Mouse (Mus musculus): Measurements from ENCODE around the gene Mpv17l. TPM values are rescaled to one million over a fixed set of nuclear protein-coding genes. Genes with fewer than 3 reads are reported as not detected.

The Mpv17l gene
- polyA plus RNA-seq, 1 experiment from 2014 or later: 12.4 TPM

- peak; percentile 74 for ATAC-seq (ENCODE audit: low FRiP score, low TSS enrichment)
- Histone ChIP-seq H3K36me3 (ENCODE audit: insufficient read depth, low read length) (no peaks in the 10 kb centered on the region), H3K4me3 (ENCODE audit: low read length) (peak within 1 kb of the TSS; percentile 47), H3K27ac (ENCODE audit: low read length) (no peak within 1 kb of the TSS), H3K9ac (replicated peaks; ENCODE audit: low read length) (peak within 1 kb of the TSS; percentile 55), H3K27me3 (ENCODE audit: insufficient read depth, low read length) (no peaks in the 10 kb centered on the region), H3K9me3 (ENCODE audit: low read length) (no peaks in the 10 kb centered on the region), H3K4me1 (ENCODE audit: insufficient read depth, low read length) (peaks cover 9% of the 10 kb centered on the region; the same call in 1 of the 2 replicates), H3K4me2 (replicated peaks; ENCODE audit: low read depth, low read length) (peak within 1 kb of the TSS; percentile 69)
- WGBS: under 1% methylated on average over 31 of the region's 31 CpGs
Observed at GRCm38 (mm10) chr16:13986574-13987478, 83.9 kb downstream of the Mpv17l start, which contains the start of the genes 2900011O08Rik and Ifitm7. TSS of gene 2900011O08Rik (plus strand) at chr16:13986604. TSS of gene Ifitm7 (minus strand) at chr16:13986888.

GRCm38 (mm10) chr16:13992518-13993248 lies 89.7 kb downstream of the Mpv17l start:
- H3K4me3 ChIP-seq (ENCODE audit: low read length): no peak overlapping the region
- no peaks in the 10 kb centered on the region for H3K9me3 ChIP-seq (ENCODE audit: low read length)
- no peaks in the 10 kb centered on the region for H3K36me3 ChIP-seq (ENCODE audit: insufficient read depth, low read length)
- 74% methylated on average over 11 of the region's 11 CpGs for WGBS
- H3K27ac ChIP-seq (ENCODE audit: low read length): no peak overlapping the region
- no peak overlapping the region for H3K9ac ChIP-seq (replicated peaks; ENCODE audit: low read length)
- H3K4me2 ChIP-seq (replicated peaks; ENCODE audit: low read depth, low read length): no peak overlapping the region
- H3K4me1 ChIP-seq (ENCODE audit: insufficient read depth, low read length): no peaks in the 10 kb centered on the region
- H3K27me3 ChIP-seq (ENCODE audit: insufficient read depth, low read length): no peaks in the 10 kb centered on the region
- no peak for ATAC-seq (ENCODE audit: low FRiP score, low TSS enrichment)

- H3K27me3 ChIP-seq (ENCODE audit: insufficient read depth, low read length): no peaks in the 10 kb centered on the region
- no peak for ATAC-seq (ENCODE audit: low FRiP score, low TSS enrichment)
- no peak overlapping the region for H3K4me2 ChIP-seq (replicated peaks; ENCODE audit: low read depth, low read length)
- H3K27ac ChIP-seq (ENCODE audit: low read length): no peak overlapping the region
- no peaks in the 10 kb centered on the region for H3K4me1 ChIP-seq (ENCODE audit: insufficient read depth, low read length)
- 76% methylated on average over 1 of the region's 1 CpGs for WGBS
- no peaks in the 10 kb centered on the region for H3K9me3 ChIP-seq (ENCODE audit: low read length)
- H3K9ac ChIP-seq (replicated peaks; ENCODE audit: low read length): no peak overlapping the region
- H3K4me3 ChIP-seq (ENCODE audit: low read length): no peak overlapping the region
- no peaks in the 10 kb centered on the region for H3K36me3 ChIP-seq (ENCODE audit: insufficient read depth, low read length)
Observed at GRCm38 (mm10) chr16:13994076-13994475, 91.1 kb downstream of the Mpv17l start.

GRCm38 (mm10) chr16:13994502-13994901 lies 91.5 kb downstream of the Mpv17l start:
- H3K27me3 ChIP-seq (ENCODE audit: insufficient read depth, low read length): no peaks in the 10 kb centered on the region
- WGBS: 90% methylated on average over 1 of the region's 1 CpGs
- ATAC-seq (ENCODE audit: low FRiP score, low TSS enrichment): no peak

More at GRCm38 (mm10) chr16:13994502-13994901, 91.5 kb downstream of the Mpv17l start:
- H3K36me3 ChIP-seq (ENCODE audit: insufficient read depth, low read length): no peaks in the 10 kb centered on the region
- no peak overlapping the region for H3K4me3 ChIP-seq (ENCODE audit: low read length)
- no peaks in the 10 kb centered on the region for H3K9me3 ChIP-seq (ENCODE audit: low read length)
- H3K9ac ChIP-seq (replicated peaks; ENCODE audit: low read length): no peak overlapping the region
- H3K4me2 ChIP-seq (replicated peaks; ENCODE audit: low read depth, low read length): no peak overlapping the region
- no peak overlapping the region for H3K27ac ChIP-seq (ENCODE audit: low read length)
- no peaks in the 10 kb centered on the region for H3K4me1 ChIP-seq (ENCODE audit: insufficient read depth, low read length)

Other genes starting within 250 kb of the Mpv17l start
- 48.3 and 49.1 TPM in 2 replicates for gene Parn, start 235.0 kb upstream of the Mpv17l start, polyA plus RNA-seq (2015; fragmentation: Nextera tagmentation; extraction: Ambion mirVana)
- gene Bfar, start 231.3 kb upstream of the Mpv17l start, polyA plus RNA-seq (2015; fragmentation: Nextera tagmentation; extraction: Ambion mirVana): 53.7 and 58.0 TPM in 2 replicates
- 4.9 and 5.9 TPM in 2 replicates for gene 3110001I22Rik, start 231.2 kb upstream of the Mpv17l start, polyA plus RNA-seq (2015; fragmentation: Nextera tagmentation; extraction: Ambion mirVana)
- gene Pla2g10, start 172.2 kb upstream of the Mpv17l start, polyA plus RNA-seq (2015; fragmentation: Nextera tagmentation; extraction: Ambion mirVana): 0.35 TPM in 1 of 2 replicates, not detected in the other
- 63.8 and 69.8 TPM in 2 replicates for gene Rrn3, start 122.5 kb upstream of the Mpv17l start, polyA plus RNA-seq (2015; fragmentation: Nextera tagmentation; extraction: Ambion mirVana)
- 157 and 159 TPM in 2 replicates for gene Ntan1, start 84.3 kb upstream of the Mpv17l start, polyA plus RNA-seq (2015; fragmentation: Nextera tagmentation; extraction: Ambion mirVana)
- 87.7 and 88.5 TPM in 2 replicates for gene Pdxdc1, start within 50 bp of the Mpv17l start, polyA plus RNA-seq (2015; fragmentation: Nextera tagmentation; extraction: Ambion mirVana)
- 1.7 and 2.2 TPM in 2 replicates for gene 2900011O08Rik, start 83.4 kb downstream of the Mpv17l start, polyA plus RNA-seq (2015; fragmentation: Nextera tagmentation; extraction: Ambion mirVana)
- gene Ifitm7, start 83.7 kb downstream of the Mpv17l start, polyA plus RNA-seq (2015; fragmentation: Nextera tagmentation; extraction: Ambion mirVana): 0.20 TPM in 1 of 2 replicates, not detected in the other

Data from kidney, embryonic 16.5 days (tissue).